Mouse (Mus musculus): ENCODE measurements at regions not wholly inside any gene's neighbourhood (a gene's known extent, or its start where the extent isn't known, plus 50 kb on each side); places are given as distances from the start of the nearest gene placed in this dataset.

DNA sequence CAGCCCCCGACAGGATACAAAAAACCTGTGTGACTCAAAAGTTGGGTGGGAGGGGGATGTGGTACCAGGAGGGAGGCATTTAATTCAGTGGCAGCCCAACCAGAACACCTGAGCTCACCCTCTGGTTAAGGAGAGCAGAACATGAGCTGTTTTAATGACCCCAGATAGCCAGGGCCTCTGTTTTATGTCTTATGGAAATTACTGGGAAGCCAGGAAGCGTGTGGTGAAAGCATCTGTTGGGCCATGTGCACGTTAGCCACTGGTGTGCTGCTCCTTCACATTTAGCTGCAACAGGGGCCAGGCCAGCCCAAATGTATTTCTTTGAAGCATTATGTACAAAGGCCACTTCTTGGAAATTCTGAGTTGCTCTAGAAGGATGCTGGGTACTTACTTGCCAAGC, 308.2 kb upstream of the Hnrnpa3 start:
- WGBS: 15% methylated on average over 3 of the region's 3 CpGs

DNA sequence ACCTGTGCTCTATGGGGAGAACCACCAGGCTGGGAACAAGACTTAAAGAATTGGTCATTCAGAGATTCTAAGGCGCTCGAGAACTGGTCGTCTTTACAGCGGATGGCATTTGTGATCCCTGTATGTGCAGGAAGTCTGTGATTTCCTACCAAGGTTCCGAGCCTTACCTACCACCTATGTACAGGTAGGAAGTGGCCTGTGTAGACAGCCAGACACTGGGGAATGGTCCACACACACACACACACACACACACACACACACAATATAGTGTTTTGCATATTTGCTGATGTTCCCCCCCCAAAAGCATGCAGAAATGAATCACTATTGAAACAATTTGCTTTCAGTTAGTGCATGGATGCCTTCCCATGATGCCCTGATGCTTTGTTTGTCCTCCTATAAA, 307.1 kb upstream of the Hnrnpa3 start:
- Histone ChIP-seq H3K27ac (0 out of 2 replicates have a peak overlapping the region, but pooled peaks have one; percentile 46), H3K36me3 (no peaks in the 10 kb centered on the region), H3K4me1 (replicated peaks) (peaks cover 38% of the 10 kb centered on the region), H3K27me3 (no peaks in the 10 kb centered on the region), H3K4me2 (no peak overlapping the region), H3K9ac (replicated peaks) (no peak overlapping the region), H3K4me3 (replicated peaks) (no peak overlapping the region), H3K9me3 (no peaks in the 10 kb centered on the region)
- WGBS: 87% methylated on average over 5 of the region's 5 CpGs
- no peak for ATAC-seq (ENCODE audit: insufficient number of reproducible peaks, insufficient read depth, low FRiP score, low TSS enrichment, low read depth)

More for the DNA sequence above, 308.2 kb upstream of the Hnrnpa3 start:
- no peak overlapping the region for H3K9ac ChIP-seq (replicated peaks)
- H3K4me2 ChIP-seq: no peak overlapping the region
- H3K27me3 ChIP-seq: no peaks in the 10 kb centered on the region
- no peaks in the 10 kb centered on the region for H3K36me3 ChIP-seq
- peak overlapping the region; percentile 46; the same call in 1 of the 2 replicates for H3K27ac ChIP-seq
- H3K4me3 ChIP-seq (replicated peaks): no peak overlapping the region
- peaks cover 38% of the 10 kb centered on the region for H3K4me1 ChIP-seq (replicated peaks)
- ATAC-seq (ENCODE audit: insufficient number of reproducible peaks, insufficient read depth, low FRiP score, low TSS enrichment, low read depth): peak; percentile 66
- H3K9me3 ChIP-seq: no peaks in the 10 kb centered on the region

DNA sequence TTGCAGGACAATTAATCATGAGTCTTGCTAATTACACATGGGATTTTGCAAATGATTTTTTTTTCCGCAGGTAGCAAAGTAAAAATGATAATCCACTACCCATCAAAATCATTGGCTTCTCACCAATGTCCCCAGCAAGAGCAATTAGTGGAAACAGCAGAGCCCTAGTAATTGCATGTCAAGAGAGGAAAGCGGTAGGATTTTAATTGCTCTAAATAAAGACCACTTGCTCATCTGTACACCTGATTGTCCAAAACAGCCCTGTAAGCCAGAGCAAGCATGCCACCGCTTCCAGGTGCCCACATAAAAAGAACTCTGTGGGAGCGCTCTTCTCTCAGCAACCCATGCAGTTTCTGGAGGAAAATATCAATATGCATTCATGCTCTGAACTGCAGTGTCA, 306.5 kb upstream of the Hnrnpa3 start:
- Histone ChIP-seq H3K4me1 (replicated peaks) (peaks cover 38% of the 10 kb centered on the region), H3K36me3 (no peaks in the 10 kb centered on the region), H3K4me2 (no peak overlapping the region), H3K27me3 (no peaks in the 10 kb centered on the region), H3K9me3 (no peaks in the 10 kb centered on the region), H3K27ac (no peak overlapping the region), H3K4me3 (replicated peaks) (no peak overlapping the region), H3K9ac (replicated peaks) (no peak overlapping the region)
- 31% methylated on average over 4 of the region's 4 CpGs for WGBS
- no peak for ATAC-seq (ENCODE audit: insufficient number of reproducible peaks, insufficient read depth, low FRiP score, low TSS enrichment, low read depth)

DNA sequence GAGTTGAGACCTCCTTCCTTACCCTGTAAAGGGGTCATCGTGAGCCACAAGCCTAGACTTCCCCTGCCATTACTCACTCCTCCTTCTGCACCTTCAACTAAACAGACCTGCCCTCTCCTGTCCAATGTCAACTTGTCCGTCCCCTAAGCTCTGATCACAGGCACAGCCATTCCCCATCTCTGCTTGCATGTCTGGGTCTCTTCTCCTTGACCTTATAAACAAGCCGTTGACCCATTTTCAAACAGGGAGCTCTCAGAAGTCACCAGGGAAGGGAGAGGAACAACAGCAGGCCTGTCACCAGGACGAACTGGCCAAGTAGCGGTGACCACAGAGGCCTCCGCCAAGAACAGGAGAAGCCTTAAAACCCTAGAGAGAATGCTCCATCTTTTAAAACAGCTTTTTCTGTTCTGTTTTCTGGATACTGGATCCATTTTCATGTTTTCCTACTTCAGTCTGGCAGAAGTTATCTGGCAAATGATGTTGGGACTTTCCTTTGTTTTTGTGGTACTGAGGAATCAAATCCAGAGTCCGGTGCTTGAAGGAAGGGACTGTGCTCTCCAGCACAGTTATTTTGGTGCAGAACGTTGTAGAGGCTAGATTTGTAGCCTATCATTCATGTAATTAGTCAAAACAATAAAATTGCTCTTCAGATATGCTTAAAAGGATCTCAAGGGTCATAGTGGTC, 302.2 kb upstream of the Hnrnpa3 start:
- no peak for ATAC-seq (ENCODE audit: insufficient number of reproducible peaks, insufficient read depth, low FRiP score, low TSS enrichment, low read depth)
- no peak overlapping the region for H3K4me3 ChIP-seq (replicated peaks)
- no peak overlapping the region for H3K9ac ChIP-seq (replicated peaks)
- H3K4me2 ChIP-seq: no peak overlapping the region
- peaks cover 20% of the 10 kb centered on the region for H3K4me1 ChIP-seq (replicated peaks)
- WGBS: 62% methylated on average over 8 of the region's 8 CpGs
- H3K27ac ChIP-seq: no peak overlapping the region
- H3K9me3 ChIP-seq: no peaks in the 10 kb centered on the region
- no peaks in the 10 kb centered on the region for H3K36me3 ChIP-seq
- no peaks in the 10 kb centered on the region for H3K27me3 ChIP-seq

DNA sequence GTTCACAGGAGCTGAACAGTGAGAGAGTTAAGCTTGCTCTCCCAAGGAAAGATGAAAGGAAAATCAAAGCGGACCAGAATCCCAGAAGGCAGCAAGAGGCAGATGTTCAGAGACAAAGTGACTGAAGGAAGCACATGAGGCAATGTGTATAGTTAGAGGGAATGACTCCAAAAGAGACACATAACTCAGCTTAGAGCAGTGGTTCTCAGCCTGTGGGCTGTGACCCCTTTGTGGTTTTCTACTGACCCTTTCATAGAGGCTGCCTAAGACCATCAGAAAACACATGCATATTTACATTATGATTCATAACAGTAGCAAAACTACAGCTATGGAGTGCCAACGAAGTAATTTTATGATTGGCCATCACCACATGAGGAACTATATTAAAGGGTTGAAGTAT, 301.5 kb upstream of the Hnrnpa3 start:
- H3K27me3 ChIP-seq: no peaks in the 10 kb centered on the region
- WGBS: 82% methylated on average over 2 of the region's 2 CpGs
- ATAC-seq (ENCODE audit: insufficient number of reproducible peaks, insufficient read depth, low FRiP score, low TSS enrichment, low read depth): no peak
- H3K9me3 ChIP-seq: no peaks in the 10 kb centered on the region
- no peak overlapping the region for H3K4me3 ChIP-seq (replicated peaks)
- peaks cover 15% of the 10 kb centered on the region for H3K4me1 ChIP-seq (replicated peaks)
- no peak overlapping the region for H3K9ac ChIP-seq (replicated peaks)
- no peak overlapping the region for H3K4me2 ChIP-seq
- H3K36me3 ChIP-seq: no peaks in the 10 kb centered on the region
- H3K27ac ChIP-seq: no peak overlapping the region

DNA sequence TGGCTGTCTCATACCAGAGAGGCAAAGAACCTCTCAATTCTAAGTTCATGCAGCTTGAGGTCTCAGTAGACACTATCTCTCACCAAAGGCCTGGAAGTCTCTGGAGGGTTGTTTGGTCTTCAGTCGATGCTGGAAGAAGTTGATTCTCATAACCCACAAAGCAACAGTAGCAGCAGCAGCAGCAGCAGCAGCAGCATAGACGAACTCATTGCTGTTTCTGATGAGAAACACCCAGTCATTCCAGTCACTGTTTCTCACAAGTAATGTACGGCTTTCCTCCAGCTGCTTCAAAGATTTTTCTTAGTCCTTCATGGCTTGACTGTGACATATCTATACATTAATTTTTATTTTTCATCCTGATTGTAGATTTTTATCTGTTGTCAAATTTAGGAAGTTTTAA, 298.1 kb upstream of the Hnrnpa3 start:
- Histone ChIP-seq H3K27me3 (peaks cover 2% of the 10 kb centered on the region; the same call in 1 of the 2 replicates), H3K9ac (replicated peaks) (no peak overlapping the region), H3K27ac (no peak overlapping the region), H3K4me1 (replicated peaks) (peaks cover 6% of the 10 kb centered on the region; the same call in 1 of the 2 replicates), H3K4me3 (replicated peaks) (no peak overlapping the region), H3K9me3 (no peaks in the 10 kb centered on the region; the same call in 1 of the 2 replicates), H3K4me2 (no peak overlapping the region), H3K36me3 (no peaks in the 10 kb centered on the region)
- 78% methylated on average over 3 of the region's 3 CpGs for WGBS
- no peak for ATAC-seq (ENCODE audit: insufficient number of reproducible peaks, insufficient read depth, low FRiP score, low TSS enrichment, low read depth)

DNA sequence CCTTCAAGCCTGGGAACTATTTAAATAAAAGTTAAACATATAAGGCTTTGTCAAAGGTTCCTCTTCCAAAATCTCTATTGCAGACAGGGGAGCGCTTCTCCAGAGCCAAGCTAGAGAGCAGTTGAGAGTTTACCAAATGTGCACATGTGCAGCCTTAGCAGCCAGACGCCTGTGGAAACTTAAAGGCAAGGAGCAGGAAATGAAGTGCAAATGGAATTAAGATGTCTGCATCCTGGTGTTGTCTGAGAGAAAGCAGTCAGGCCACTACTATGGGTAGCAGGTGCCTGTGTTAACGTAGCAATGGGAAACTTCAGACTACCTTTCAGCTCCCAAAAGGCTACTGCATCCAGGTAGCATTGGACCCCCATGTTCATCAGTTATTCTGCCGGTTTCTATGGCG, 282.4 kb upstream of the Hnrnpa3 start:
- ATAC-seq (ENCODE audit: insufficient number of reproducible peaks, insufficient read depth, low FRiP score, low TSS enrichment, low read depth): no peak
- H3K9me3 ChIP-seq: no peaks in the 10 kb centered on the region

DNA sequence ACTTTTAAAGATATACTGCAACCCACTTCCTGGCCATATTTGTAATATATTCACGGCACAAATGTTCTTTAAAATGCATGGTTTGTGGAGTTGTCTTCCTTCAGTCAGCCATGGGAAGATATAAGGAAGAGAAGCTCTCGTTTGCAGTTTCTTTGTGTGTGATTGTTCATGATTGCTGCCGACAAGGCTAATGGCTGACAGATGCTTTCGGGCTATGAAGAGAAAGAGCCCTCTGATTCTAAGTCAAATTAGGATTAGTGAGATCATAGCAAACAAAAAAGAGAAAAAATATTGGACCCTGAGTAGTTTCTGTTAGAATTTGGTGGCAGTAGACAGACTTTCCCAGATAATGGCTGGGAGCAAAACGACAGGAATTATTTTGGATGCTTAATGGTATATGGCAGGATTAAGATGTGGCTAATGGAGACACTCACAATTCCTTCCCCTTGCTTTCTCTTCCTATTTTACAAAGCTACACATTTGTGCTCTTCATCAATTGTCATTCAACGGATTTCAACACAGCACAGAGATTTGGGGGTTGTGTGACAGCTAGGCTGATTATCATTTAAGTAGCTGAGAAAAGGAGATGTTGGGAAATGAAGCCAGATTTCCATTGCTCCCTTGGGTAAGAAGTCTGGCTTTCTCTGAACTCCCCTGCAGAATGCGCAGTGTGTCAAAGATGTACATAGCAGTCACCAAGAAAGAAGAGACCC, 273.4 kb upstream of the Hnrnpa3 start:
- no peak overlapping the region for H3K4me2 ChIP-seq
- no peaks in the 10 kb centered on the region for H3K36me3 ChIP-seq
- no peak overlapping the region for H3K4me3 ChIP-seq (replicated peaks)
- H3K27ac ChIP-seq: no peak overlapping the region
- H3K9ac ChIP-seq (replicated peaks): no peak overlapping the region
- peaks cover 8% of the 10 kb centered on the region for H3K4me1 ChIP-seq (replicated peaks)
- no peaks in the 10 kb centered on the region for H3K27me3 ChIP-seq
- ATAC-seq (ENCODE audit: insufficient number of reproducible peaks, insufficient read depth, low FRiP score, low TSS enrichment, low read depth): no peak
- no peaks in the 10 kb centered on the region for H3K9me3 ChIP-seq
- WGBS: 47% methylated on average over 7 of the region's 7 CpGs

More for the DNA sequence above, 282.4 kb upstream of the Hnrnpa3 start:
- Histone ChIP-seq H3K4me1 (replicated peaks) (peaks cover 23% of the 10 kb centered on the region), H3K27me3 (peaks cover 5% of the 10 kb centered on the region; the same call in 1 of the 2 replicates), H3K36me3 (no peaks in the 10 kb centered on the region), H3K4me2 (no peak overlapping the region), H3K27ac (no peak overlapping the region), H3K9ac (replicated peaks) (no peak overlapping the region), H3K4me3 (replicated peaks) (no peak overlapping the region)
- 48% methylated on average over 5 of the region's 5 CpGs for WGBS

DNA sequence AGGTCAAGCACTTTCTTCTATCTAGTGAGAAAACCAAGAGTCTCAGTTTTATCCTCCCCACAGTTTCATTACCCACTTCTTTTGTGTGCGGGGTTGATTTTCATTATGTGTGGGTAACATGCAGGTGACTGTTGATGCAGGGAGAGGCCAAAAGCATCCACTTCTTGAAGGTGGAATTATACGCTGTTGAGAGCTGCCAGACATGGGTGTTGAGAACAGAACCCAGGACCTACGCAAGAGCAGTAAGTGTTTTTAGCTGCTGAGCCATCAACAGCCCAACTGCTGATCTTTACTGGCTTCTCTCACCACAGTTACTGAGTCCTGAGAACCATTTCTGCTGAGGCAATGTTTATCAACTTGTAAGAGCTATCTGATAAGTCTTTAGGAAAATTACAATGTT, 272.4 kb upstream of the Hnrnpa3 start:
- H3K4me3 ChIP-seq (replicated peaks): no peak overlapping the region
- WGBS: 75% methylated on average over 3 of the region's 3 CpGs
- no peak for ATAC-seq (ENCODE audit: insufficient number of reproducible peaks, insufficient read depth, low FRiP score, low TSS enrichment, low read depth)
- no peaks in the 10 kb centered on the region for H3K27me3 ChIP-seq
- no peaks in the 10 kb centered on the region for H3K36me3 ChIP-seq
- no peak overlapping the region for H3K4me2 ChIP-seq
- H3K27ac ChIP-seq: no peak overlapping the region
- no peaks in the 10 kb centered on the region for H3K9me3 ChIP-seq
- no peak overlapping the region for H3K9ac ChIP-seq (replicated peaks)
- peaks cover 8% of the 10 kb centered on the region for H3K4me1 ChIP-seq (replicated peaks)

DNA sequence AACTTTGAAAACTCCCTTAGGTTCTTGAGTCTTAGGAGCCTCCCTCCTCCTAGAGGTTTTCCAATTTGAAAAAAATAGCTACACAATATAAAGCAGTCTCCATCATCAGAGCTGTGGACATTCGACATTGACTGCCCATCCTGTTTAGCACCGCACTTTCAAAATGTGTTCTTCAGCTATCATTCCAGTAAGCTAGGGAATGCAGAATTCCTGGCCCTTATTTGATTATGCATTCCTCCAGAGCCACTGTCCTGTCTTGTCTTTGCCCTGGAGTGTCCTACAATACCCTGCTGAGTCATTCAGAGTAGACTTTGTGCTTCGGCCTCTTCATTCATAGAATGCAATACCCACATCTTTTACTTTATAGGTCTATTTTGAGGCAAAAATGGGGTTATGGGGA, 267.0 kb upstream of the Hnrnpa3 start:
- Histone ChIP-seq H3K27me3 (0 out of 2 replicates have a peak, but pooled peaks cover 3% of the 10 kb centered on the region), H3K27ac (no peak overlapping the region), H3K4me1 (replicated peaks) (peaks cover 34% of the 10 kb centered on the region), H3K9me3 (no peaks in the 10 kb centered on the region), H3K9ac (replicated peaks) (no peak overlapping the region), H3K4me2 (no peak overlapping the region), H3K4me3 (replicated peaks) (no peak overlapping the region), H3K36me3 (no peaks in the 10 kb centered on the region)
- 88% methylated on average over 3 of the region's 3 CpGs for WGBS
- ATAC-seq (ENCODE audit: insufficient number of reproducible peaks, insufficient read depth, low FRiP score, low TSS enrichment, low read depth): no peak

DNA sequence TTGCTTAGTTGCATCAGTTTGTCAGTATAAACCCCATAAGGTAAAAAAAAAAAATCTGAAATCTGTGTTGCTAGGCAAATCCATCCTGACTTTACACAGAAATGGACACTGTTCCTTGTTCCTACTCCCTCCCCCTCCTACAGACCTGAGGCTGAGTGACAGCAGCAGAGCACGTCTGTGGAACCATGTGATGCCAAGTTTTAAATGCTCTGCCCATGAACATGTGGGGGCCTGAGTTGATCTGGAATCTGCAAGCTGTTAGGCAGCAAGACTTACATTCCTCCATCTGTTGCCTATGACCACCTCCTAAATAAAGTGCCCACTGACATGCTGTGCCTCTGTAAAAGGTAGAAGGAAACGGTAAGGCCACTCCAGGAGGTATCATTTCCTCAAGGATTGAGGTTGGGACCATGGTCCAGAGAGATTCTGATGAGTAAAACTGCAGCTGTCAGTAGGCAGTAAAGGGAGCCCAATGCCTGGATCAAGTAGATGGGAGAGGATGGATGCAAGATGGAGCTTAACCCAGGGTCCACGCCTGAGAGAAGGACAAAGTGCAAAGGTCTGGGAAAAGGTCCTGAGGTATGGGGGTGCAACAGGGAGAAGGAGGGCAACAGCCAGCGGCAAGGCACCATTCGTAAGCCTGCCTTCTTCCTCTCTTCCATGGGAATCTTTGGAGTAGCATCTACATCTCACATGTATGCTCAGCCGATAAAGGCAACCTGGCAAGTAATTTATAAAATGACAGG, 264.0 kb upstream of the Hnrnpa3 start:
- Histone ChIP-seq H3K36me3 (no peaks in the 10 kb centered on the region), H3K4me3 (replicated peaks) (no peak overlapping the region), H3K4me2 (no peak overlapping the region), H3K4me1 (replicated peaks) (peaks cover 29% of the 10 kb centered on the region), H3K27me3 (0 out of 2 replicates have a peak, but pooled peaks cover 3% of the 10 kb centered on the region), H3K27ac (peak overlapping the region; percentile 72), H3K9me3 (no peaks in the 10 kb centered on the region), H3K9ac (replicated peaks) (no peak overlapping the region)
- ATAC-seq (ENCODE audit: insufficient number of reproducible peaks, insufficient read depth, low FRiP score, low TSS enrichment, low read depth): peak; percentile 73; the same call in 1 of the 2 replicates
- WGBS: 42% methylated on average over 6 of the region's 6 CpGs

All from limb, embryonic 12.5 days (tissue).